Mouse (Mus musculus): ENCODE results near the gene Kbtbd13.

The Kbtbd13 gene

DNA sequence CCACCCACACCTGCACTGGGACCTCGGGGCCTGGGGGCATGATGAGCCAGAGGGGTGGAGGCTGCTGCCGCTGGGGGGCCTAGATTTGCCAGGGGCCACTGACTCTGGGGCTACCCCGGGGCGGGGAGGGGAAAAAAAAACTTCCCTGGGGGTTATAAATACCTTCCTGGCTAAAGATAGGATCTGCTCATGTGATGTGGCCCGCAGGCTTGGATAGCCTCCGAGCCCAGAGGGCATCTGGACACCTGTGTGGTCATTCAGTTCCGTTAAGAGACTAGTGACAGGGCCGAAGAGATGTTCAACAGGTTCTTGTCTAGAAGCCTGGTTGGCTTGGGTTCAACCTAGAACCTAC lies at the start of gene Kbtbd13:
Kbtbd13 (minus strand) TSS at position 40 of the 352 bp plus-strand sequence.
- no peak for DNase-seq (ENCODE audit: low read depth, low spot score)

GRCm38 (mm10) chr9:65435671-65436301 lies 44.3 kb upstream of the Kbtbd13 start, which contains the start of gene Mtfmt:
TSS of gene Mtfmt (plus strand) at chr9:65435782.
- DNase-seq (ENCODE audit: low read depth, low spot score), result peak; percentile 93

- DNase-seq (ENCODE audit: low read depth, low spot score), result no peak
Observed at GRCm38 (mm10) chr9:65435211-65435610, 43.8 kb upstream of the Kbtbd13 start.

- peak; percentile 78 for DNase-seq (ENCODE audit: low read depth, low spot score)
Observed at GRCm38 (mm10) chr9:65434140-65434539, 42.7 kb upstream of the Kbtbd13 start.

- DNase-seq (ENCODE audit: low read depth, low spot score), result peak; percentile 90
Observed at GRCm38 (mm10) chr9:65432236-65432635, 40.8 kb upstream of the Kbtbd13 start.

DNA sequence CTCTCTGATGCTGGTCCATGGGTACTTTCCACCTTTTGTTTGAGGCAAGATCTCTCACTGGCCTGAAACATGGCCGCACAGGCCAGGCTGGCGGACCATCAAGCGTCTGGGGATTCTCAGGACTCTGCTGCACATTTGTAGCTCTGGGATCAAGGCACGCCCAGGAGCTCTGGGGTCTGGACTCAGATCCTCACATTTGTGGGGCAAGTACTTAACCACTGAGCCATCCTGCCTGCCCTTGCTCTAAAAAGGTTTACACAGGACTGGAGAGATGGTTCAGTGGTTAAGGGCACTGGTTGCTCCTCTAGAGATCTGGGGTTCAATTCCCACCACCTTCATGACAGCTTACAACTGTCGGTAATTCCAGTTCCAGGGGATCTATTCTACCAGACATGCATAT lies 39.5 kb upstream of the Kbtbd13 start:
- DNase-seq (ENCODE audit: low read depth, low spot score), result no peak

- peak; percentile 55 for DNase-seq (ENCODE audit: low read depth, low spot score)
Observed at GRCm38 (mm10) chr9:65430401-65430800, 38.9 kb upstream of the Kbtbd13 start.

DNA sequence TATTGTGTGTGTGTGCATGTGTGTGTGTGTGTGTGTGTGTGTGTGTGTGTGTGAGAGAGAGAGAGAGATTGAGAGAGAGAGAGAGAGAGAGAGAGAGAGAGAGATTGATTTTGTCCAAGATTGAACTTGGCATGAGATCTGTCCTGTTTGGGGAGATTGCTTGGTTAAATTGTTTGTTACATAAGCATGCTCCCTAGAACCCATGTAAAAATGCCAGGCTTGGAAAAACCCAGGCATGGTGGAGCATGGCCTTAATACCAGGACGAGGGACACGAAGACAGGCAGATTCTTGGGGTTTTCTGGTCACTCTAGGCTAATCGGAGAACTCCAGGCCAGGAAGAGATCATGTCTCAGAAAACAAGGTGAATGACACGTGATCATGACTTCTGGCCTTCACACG lies 36.6 kb upstream of the Kbtbd13 start:
- no peak for DNase-seq (ENCODE audit: low read depth, low spot score)

DNA sequence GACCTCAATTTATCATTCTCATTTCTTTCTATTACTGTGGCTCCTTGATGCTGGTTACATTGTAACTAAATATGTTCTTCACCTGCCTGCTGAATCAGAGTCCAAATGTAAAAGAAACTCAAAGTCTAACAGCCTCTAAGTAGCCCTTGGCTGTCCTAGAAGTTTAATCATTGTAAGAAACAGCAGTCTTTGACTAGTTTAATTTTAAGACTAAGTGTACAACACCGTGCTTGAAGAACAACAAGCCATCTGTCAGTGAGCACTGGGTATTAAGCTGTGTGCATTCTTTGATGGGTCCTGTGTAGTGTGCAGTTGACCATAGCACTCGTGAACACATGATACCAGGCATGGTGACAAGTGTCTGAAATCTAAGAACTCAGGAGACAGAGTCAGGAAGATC lies 36.1 kb upstream of the Kbtbd13 start:
- no peak for DNase-seq (ENCODE audit: low read depth, low spot score)

- DNase-seq (ENCODE audit: low read depth, low spot score), result no peak
Observed at GRCm38 (mm10) chr9:65424393-65424792, 32.9 kb upstream of the Kbtbd13 start.

GRCm38 (mm10) chr9:65422760-65423501 lies 31.5 kb upstream of the Kbtbd13 start, which contains the start of gene Slc51b:
TSS of gene Slc51b (minus strand) at chr9:65422955.
- DNase-seq (ENCODE audit: low read depth, low spot score), result no peak

DNA sequence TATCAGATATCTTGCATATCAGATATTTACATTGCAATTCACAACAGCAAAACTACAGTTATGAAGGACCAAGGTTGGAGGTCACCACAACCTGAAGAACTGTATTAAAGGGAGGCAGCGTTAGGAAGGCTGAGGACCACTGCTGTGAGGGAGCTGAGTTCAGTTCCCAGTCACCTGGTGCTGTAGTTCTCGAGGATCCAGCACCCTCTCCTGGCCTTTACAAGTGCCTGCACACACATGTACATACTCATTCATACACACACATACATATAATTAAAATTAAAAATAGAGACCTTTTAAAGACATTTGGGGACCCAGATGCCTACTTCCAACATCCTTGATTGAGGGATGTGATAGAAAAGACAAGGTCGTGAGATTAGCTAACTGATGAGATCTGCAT lies 28.2 kb upstream of the Kbtbd13 start:
- DNase-seq (ENCODE audit: low read depth, low spot score), result no peak

DNA sequence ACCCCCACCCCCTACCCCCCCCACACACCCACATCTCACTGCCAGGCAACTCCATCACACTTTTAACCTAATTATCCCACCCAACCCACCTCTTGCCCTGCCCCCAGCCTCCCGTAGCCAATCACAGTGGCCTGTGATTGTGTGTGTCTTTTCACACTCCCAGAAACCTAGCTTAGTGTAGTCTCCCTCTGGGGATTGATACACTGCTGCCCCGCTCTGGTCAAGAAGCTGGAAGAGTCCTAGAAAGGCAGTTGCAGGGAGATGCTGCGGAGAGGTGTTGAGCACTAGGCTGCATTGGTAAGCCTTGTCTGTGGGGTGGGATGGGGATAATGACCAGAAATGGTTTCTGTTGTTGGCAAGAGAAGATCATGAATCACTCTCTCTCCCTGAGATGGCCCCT lies 26.3 kb upstream of the Kbtbd13 start:
- no peak for DNase-seq (ENCODE audit: low read depth, low spot score)

GRCm38 (mm10) chr9:65411326-65411725 lies 19.9 kb upstream of the Kbtbd13 start:
- no peak for DNase-seq (ENCODE audit: low read depth, low spot score)

DNA sequence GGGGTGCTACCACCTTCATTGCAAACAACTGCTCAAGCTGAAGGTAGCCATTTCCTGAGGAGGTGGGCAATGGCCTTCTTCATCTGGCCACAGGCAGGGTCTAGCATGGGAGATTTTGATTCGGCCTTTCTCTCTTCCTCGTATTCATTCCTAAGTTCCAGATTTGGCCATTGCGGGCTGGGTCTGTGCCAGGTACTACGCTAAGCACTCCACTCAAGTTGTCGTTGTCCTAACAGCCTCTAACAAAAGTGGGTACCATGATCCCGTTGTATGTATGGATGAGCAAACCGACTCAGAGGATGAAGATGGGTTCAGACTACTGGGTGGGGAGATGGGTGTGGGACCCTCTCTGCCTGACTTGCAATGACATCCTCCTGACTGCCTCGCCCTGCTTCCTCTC lies 18.9 kb upstream of the Kbtbd13 start:
- DNase-seq (ENCODE audit: low read depth, low spot score), result no peak

GRCm38 (mm10) chr9:65408871-65409295 lies 17.4 kb upstream of the Kbtbd13 start:
- peak; percentile 44 for DNase-seq (ENCODE audit: low read depth, low spot score)

GRCm38 (mm10) chr9:65407861-65408260 lies 16.4 kb upstream of the Kbtbd13 start:
- no peak for DNase-seq (ENCODE audit: low read depth, low spot score)

GRCm38 (mm10) chr9:65407327-65407726 lies 15.9 kb upstream of the Kbtbd13 start:
- no peak for DNase-seq (ENCODE audit: low read depth, low spot score)

GRCm38 (mm10) chr9:65405184-65405449 lies 13.7 kb upstream of the Kbtbd13 start:
- peak; percentile 35 for DNase-seq (ENCODE audit: low read depth, low spot score)

DNA sequence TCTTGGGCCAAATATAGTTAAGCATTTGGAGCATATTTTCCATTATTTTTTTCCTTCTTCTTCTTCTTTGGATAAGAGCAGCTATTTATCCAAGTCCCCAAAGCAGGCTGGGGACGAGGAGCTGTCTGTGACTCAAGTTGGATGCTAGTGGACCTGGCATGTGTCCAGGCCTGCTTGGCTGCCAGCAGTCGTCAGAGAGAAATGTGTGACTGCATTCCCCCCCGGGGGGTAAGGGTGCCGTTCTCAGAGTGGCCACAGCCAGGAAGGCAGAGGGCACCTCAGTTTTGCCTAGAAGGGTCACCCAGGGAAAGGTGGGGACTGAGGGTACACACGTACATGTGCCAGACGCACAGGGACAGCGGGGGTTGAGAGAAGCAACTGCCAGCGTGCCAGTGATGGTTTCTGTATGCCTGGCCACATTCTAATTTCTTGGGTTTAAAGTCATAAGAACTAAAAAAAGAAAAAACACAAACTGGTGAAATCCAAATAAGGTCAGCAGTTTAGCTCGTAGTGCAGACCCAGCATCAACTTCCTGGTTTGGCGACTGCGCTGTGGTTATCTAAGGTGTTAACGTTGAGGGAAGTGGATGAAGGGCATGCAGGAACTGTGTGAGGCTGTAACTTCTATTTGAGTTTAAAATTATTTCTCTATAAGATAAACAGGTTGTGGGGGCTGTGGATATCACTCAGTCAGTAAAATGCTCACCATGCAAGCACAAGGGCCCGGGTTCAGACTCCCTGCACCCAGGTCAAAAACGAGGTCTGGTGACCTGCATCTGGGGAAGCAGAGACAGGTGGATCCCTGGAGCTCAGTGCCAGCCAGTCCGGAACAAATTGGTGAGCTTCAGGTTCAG lies 13.1 kb upstream of the Kbtbd13 start:
- DNase-seq (ENCODE audit: low read depth, low spot score), result peak; percentile 60

- DNase-seq (ENCODE audit: low read depth, low spot score), result no peak
Observed at GRCm38 (mm10) chr9:65399934-65400333, 8.5 kb upstream of the Kbtbd13 start.

GRCm38 (mm10) chr9:65398279-65398678 lies 6.8 kb upstream of the Kbtbd13 start, which contains the start of gene Rasl12:
TSS of gene Rasl12 (plus strand) at chr9:65398506.
- no peak for DNase-seq (ENCODE audit: low read depth, low spot score)

Measured in 3T3-L1 (cell line).